Mouse (Mus musculus): Measurements from ENCODE around the gene Tnni3k. TPM values are rescaled to one million over a fixed set of nuclear protein-coding genes. Genes with fewer than 3 reads are reported as not detected.

Gene Tnni3k
- polyA plus RNA-seq, 1 experiment: 0.31 TPM

DNA sequence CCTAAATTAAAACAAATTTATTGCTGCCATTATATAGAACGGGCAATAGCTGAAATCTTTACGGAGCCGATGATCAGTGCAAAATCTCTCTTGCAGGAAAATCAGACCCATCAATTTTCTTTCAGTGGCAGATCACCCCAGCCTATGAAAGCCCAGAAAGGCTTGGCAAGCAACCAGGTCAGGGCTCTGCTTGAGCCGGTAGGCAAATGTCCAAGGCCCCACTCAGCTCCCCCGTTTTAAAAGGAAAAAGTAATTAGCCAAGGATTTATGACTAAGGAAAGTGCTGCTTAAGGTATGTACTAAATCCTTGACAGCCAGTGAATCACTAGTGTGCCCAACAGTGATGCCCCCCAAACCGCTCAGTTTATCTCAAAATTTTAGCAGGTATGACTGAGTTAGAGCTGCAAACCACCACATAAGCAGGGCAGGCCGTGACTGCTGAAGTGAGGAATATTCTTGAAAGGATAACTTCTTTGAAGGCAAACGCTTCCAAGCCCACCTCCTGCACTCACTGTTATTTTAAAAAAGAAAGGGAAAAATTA, 254.2 kb downstream of the Tnni3k start:
- no peak overlapping the region for H3K27ac ChIP-seq (ENCODE audit: insufficient read depth, low read length)
- H3K4me3 ChIP-seq (ENCODE audit: insufficient read depth, low read length): no peak overlapping the region
- no peak for TF ChIP-seq CTCF (IDR thresholded peaks at IDR 0.05; ENCODE audit: extremely low read depth, insufficient read depth, low read length)
- TF ChIP-seq POLR2A (IDR thresholded peaks at IDR 0.05; ENCODE audit: extremely low read depth, insufficient read depth, low read length): no peak
- peaks cover 1% of the 10 kb centered on the region; the same call in 1 of the 2 replicates for H3K4me1 ChIP-seq (ENCODE audit: control insufficient read depth, insufficient read depth, low read length)

- TF ChIP-seq CTCF (IDR thresholded peaks at IDR 0.05; ENCODE audit: extremely low read depth, insufficient read depth, low read length) (no peak), POLR2A (IDR thresholded peaks at IDR 0.05; ENCODE audit: extremely low read depth, insufficient read depth, low read length) (no peak)
- Histone ChIP-seq H3K4me1 (ENCODE audit: control insufficient read depth, insufficient read depth, low read length) (peaks cover 1% of the 10 kb centered on the region; the same call in 1 of the 2 replicates), H3K27ac (ENCODE audit: insufficient read depth, low read length) (no peak overlapping the region), H3K4me3 (ENCODE audit: insufficient read depth, low read length) (no peak overlapping the region)
Observed at GRCm38 (mm10) chr3:154800454-154800853, 254.8 kb downstream of the Tnni3k start.

DNA sequence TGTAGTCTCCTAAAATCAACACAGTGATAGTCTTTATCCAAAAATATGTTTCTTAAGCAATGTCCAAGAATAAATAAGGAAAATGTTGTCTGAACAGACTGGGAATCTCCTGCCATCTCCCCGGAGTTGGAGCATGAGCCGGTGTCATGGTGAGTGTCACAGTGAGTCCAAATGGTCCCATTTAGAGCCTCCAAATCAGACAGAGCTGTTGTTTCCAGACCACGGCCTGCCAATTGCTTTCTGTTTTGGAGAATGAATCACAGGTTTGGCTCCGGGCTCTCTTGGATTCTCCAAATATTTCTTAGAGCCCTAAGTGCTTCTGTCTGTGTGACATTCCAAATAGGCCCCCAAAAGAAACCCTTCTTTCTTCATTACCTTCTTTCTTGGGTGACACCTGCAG, 256.4 kb downstream of the Tnni3k start:
- TF ChIP-seq CTCF (IDR thresholded peaks at IDR 0.05; ENCODE audit: extremely low read depth, insufficient read depth, low read length): no peak
- no peak for TF ChIP-seq POLR2A (IDR thresholded peaks at IDR 0.05; ENCODE audit: extremely low read depth, insufficient read depth, low read length)
- H3K27ac ChIP-seq (ENCODE audit: insufficient read depth, low read length): no peak overlapping the region
- H3K4me1 ChIP-seq (ENCODE audit: control insufficient read depth, insufficient read depth, low read length): peaks cover 1% of the 10 kb centered on the region; the same call in 1 of the 2 replicates
- H3K4me3 ChIP-seq (ENCODE audit: insufficient read depth, low read length): no peak overlapping the region

DNA sequence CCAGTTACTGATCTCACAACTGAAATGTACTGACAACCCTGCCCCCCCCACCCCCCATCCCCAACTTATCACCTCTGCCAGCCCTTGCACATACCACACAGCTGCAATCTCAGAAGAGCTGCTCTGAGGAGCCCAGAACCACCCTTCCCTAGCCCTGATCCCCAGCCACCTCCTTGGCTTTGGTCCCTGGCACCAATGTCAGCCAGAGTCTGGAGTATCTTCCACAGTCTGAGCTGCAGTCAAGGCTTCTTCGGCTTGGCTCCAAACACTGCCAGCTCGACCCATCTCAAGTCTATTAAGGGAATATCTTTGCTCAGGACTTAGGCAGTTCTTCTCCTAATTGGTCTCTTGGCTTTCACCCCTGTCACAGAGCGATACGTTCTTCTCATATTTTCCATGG, 261.6 kb downstream of the Tnni3k start:
- no peak overlapping the region for H3K4me3 ChIP-seq (ENCODE audit: insufficient read depth, low read length)
- no peaks in the 10 kb centered on the region for H3K4me1 ChIP-seq (ENCODE audit: control insufficient read depth, insufficient read depth, low read length)
- no peak overlapping the region for H3K27ac ChIP-seq (ENCODE audit: insufficient read depth, low read length)
- TF ChIP-seq CTCF (IDR thresholded peaks at IDR 0.05; ENCODE audit: extremely low read depth, insufficient read depth, low read length): no peak
- TF ChIP-seq POLR2A (IDR thresholded peaks at IDR 0.05; ENCODE audit: extremely low read depth, insufficient read depth, low read length): no peak

DNA sequence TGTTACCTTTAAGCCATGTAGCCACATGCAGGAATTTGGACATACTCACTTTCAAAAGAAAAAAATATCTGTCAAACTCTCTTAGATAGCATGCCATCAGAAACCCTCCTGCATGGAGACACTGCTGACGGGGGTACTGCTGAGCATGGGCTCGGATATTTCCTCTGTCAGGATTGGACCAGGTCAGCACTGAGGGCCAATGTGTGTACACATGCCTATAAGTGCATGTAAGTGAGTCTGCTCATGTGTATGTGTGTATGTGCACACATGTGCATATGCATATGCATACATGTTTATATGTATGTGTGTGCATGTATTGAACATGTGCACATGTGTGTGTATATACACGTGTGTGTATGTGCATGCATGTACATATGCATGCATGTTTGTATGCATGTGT, 267.6 kb downstream of the Tnni3k start:
- TF ChIP-seq CTCF (IDR thresholded peaks at IDR 0.05; ENCODE audit: extremely low read depth, insufficient read depth, low read length) (no peak), POLR2A (IDR thresholded peaks at IDR 0.05; ENCODE audit: extremely low read depth, insufficient read depth, low read length) (no peak)
- no peaks in the 10 kb centered on the region for H3K4me1 ChIP-seq (ENCODE audit: control insufficient read depth, insufficient read depth, low read length)
- no peak overlapping the region for H3K27ac ChIP-seq (ENCODE audit: insufficient read depth, low read length)
- H3K4me3 ChIP-seq (ENCODE audit: insufficient read depth, low read length): no peak overlapping the region

- TF ChIP-seq CTCF (IDR thresholded peaks at IDR 0.05; ENCODE audit: extremely low read depth, insufficient read depth, low read length) (no peak), POLR2A (IDR thresholded peaks at IDR 0.05; ENCODE audit: extremely low read depth, insufficient read depth, low read length) (no peak)
- no peaks in the 10 kb centered on the region for H3K4me1 ChIP-seq (ENCODE audit: control insufficient read depth, insufficient read depth, low read length)
Observed at GRCm38 (mm10) chr3:154786354-154786753, 268.9 kb downstream of the Tnni3k start.

DNA sequence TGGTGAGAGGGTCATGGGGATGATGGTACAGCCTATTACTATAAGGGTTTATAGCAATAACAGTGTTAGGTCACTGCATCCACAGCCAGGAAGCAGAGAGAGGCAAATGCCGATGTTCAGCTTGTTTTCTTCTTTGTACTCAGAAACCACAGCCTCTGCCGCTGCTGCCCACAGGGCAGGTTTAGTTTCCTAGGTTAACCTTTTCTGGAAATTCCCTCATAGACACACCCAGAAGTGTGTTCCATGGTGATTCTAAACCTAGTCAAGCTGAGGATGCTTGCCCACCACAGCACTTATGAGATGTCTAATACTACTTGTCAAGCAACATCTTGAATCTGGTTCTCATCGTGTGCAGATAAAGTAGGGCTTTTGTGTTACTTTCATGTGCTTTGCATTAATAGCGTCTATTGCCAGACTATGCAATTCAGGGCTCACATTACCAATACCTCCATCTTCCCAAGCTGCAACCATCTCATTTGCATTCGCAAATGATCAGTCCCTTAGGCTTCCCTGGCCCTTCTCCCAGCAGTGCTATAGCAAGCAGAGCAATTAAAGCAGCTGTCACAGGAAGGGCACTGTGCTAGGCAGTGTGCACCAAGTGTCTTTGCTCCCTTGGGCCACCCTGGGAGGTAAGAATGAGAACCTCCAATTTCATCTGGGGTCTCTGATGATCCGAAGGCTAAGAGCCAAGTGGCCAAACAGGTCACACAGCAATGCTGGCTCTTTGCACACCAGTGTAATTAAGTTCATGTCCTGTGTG, 276.2 kb downstream of the Tnni3k start:
- H3K27ac ChIP-seq (ENCODE audit: insufficient read depth, low read length): no peak overlapping the region
- TF ChIP-seq CTCF (IDR thresholded peaks at IDR 0.05; ENCODE audit: extremely low read depth, insufficient read depth, low read length): no peak
- TF ChIP-seq POLR2A (IDR thresholded peaks at IDR 0.05; ENCODE audit: extremely low read depth, insufficient read depth, low read length): no peak
- no peak overlapping the region for H3K4me3 ChIP-seq (ENCODE audit: insufficient read depth, low read length)
- no peaks in the 10 kb centered on the region for H3K4me1 ChIP-seq (ENCODE audit: control insufficient read depth, insufficient read depth, low read length)

More at GRCm38 (mm10) chr3:154786354-154786753, 268.9 kb downstream of the Tnni3k start:
- Histone ChIP-seq H3K4me3 (ENCODE audit: insufficient read depth, low read length) (no peak overlapping the region), H3K27ac (ENCODE audit: insufficient read depth, low read length) (no peak overlapping the region)

- TF ChIP-seq POLR2A (IDR thresholded peaks at IDR 0.05; ENCODE audit: extremely low read depth, insufficient read depth, low read length) (no peak), CTCF (IDR thresholded peaks at IDR 0.05; ENCODE audit: extremely low read depth, insufficient read depth, low read length) (no peak)
- H3K4me3 ChIP-seq (ENCODE audit: insufficient read depth, low read length): no peak overlapping the region
- H3K4me1 ChIP-seq (ENCODE audit: control insufficient read depth, insufficient read depth, low read length): no peaks in the 10 kb centered on the region; the same call in 1 of the 2 replicates
- no peak overlapping the region for H3K27ac ChIP-seq (ENCODE audit: insufficient read depth, low read length)
Observed at GRCm38 (mm10) chr3:154771651-154772050, 283.6 kb downstream of the Tnni3k start.

GRCm38 (mm10) chr3:154766321-154766720, 288.9 kb downstream of the Tnni3k start:
- TF ChIP-seq CTCF (IDR thresholded peaks at IDR 0.05; ENCODE audit: extremely low read depth, insufficient read depth, low read length) (no peak), POLR2A (IDR thresholded peaks at IDR 0.05; ENCODE audit: extremely low read depth, insufficient read depth, low read length) (no peak)
- Histone ChIP-seq H3K4me1 (ENCODE audit: control insufficient read depth, insufficient read depth, low read length) (no peaks in the 10 kb centered on the region; the same call in 1 of the 2 replicates), H3K4me3 (ENCODE audit: insufficient read depth, low read length) (no peak overlapping the region), H3K27ac (ENCODE audit: insufficient read depth, low read length) (no peak overlapping the region)

GRCm38 (mm10) chr3:154764115-154764514, 291.1 kb downstream of the Tnni3k start:
- Histone ChIP-seq H3K4me3 (ENCODE audit: insufficient read depth, low read length) (no peak overlapping the region), H3K4me1 (ENCODE audit: control insufficient read depth, insufficient read depth, low read length) (no peaks in the 10 kb centered on the region; the same call in 1 of the 2 replicates), H3K27ac (ENCODE audit: insufficient read depth, low read length) (no peak overlapping the region)
- TF ChIP-seq CTCF (IDR thresholded peaks at IDR 0.05; ENCODE audit: extremely low read depth, insufficient read depth, low read length) (no peak), POLR2A (IDR thresholded peaks at IDR 0.05; ENCODE audit: extremely low read depth, insufficient read depth, low read length) (no peak)

Data from cortical plate, adult 2 months (tissue).